Mouse (Mus musculus): Measurements from ENCODE around the gene Gxylt2.

The Gxylt2 gene

DNA sequence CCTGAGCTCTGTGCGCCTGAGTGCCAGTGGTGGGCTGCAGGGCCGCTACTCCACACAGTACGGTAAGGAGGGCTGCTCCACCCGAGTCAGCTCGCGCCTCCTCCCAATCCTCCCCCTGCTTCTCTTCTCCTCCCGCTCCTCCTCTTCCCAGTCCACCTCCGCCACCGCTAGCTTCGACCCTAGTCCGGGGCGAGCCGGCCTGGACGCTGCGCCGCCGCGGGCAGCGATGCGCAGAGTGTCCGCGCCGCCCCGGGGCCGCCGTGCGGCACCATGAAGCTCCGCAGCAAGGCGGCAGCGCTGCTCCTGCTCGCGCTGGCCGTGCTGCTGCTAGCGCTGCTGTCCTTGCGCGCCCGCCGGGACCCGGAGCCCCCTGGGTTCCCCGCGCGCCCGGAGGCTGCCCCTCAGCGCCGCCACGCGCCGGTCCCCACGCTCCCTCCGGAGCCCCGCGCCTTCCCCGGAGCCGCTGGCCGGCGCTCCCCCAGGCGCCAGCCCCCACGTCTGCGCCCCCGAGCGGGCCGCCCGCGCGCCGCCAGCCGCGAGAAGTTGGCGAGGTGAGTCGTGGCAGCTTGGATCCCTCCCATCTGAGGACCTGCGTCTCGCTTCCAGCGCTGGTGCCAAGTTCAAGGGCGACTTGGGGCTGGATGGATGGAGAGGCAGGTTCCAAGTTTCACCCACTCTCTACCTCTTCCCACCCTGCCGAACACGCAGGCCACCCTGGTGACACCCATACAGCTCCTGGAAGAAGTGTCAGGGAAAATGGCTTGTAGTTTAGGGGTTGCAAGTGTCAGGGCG, at the start of gene Gxylt2:
TSS of gene Gxylt2 (plus strand) at position 161 of the 792 bp plus-strand sequence.
- DNase-seq: peak; percentile 61

GRCm38 (mm10) chr6:100660395-100660794, 44.1 kb upstream of the Gxylt2 start:
- DNase-seq: peak; percentile 13

DNA sequence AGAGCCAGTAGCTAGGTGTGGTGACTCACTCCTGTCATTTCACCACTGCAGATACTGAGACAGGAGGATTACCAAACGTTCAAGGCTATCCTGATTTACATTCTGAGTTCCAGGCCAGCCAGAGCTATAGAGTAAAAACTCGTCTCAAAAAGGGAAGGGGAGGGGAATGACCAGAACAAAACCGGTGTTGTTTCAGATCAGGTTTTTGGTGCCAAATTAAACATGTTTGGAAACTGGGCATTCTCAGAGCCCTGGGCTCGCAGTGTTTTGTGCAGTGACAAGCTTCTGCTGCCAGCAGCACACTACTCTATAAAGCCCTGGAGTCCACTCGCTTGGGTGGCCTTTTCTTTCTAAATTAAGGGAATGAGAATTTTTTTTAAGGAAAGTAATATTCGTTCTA, 42.3 kb upstream of the Gxylt2 start:
- DNase-seq: no peak

DNA sequence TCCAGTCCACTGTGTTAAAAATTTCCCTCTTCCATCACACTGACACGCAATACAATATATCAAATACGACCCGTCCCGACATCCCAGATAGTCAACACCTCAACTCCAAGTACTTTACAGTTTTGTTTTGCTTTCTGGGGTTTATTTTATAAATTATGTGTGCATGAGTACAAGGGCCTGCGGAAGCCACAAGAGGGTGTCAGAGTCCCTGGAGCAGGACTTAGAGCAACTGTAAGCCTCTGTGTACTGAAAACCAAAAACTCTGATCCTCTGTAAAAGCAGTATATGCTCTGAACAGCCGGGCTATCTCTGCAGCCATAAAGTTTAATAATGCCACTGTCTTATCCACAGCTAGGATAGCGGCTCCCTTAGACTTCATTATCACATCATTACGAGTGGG, 36.9 kb upstream of the Gxylt2 start:
- DNase-seq: no peak

DNA sequence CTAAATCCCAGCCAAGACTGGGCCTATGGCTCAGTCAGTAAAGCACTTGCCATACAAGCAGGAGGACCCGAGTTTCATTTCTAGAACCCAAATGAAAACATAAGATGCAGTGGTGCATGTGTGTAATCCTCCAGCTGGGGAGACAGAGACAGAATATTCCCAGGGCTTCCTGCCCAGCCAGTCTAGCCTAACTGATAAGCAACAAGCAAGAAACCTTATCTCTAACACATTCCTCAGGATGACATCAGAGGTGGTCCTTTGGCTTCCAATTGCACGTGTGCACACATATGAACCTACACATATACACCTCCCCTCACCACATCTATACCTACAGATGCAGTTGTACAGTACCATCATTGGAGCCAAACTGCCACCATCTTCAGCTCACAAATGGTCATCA, 35.7 kb upstream of the Gxylt2 start:
- no peak for DNase-seq

- DNase-seq: peak; percentile 67
These were observed 34.1 kb upstream of the Gxylt2 start for GRCm38 (mm10) chr6:100670370-100670841.

DNA sequence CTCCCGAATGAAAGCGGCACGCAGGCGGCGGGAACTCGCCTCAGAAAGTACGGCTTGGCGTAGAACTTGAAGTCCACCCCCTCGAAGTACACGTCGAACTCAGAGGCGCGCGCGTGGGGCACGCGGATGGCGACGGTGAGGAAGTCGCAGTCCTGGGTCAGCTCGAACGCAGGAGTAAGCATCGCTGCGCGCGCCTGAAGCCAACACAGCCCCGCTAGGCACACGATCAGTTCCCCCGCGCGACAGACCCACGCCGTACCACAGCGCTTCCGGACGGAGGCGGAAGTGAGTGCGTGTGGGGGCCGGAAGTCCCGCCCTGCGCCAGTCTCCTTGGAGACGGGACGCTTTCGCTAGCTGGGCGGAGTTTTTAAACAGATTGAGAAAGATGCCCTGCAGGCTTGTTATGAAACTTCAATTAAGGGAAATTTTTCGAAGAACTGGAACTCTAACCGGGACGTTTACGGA, 33.6 kb upstream of the Gxylt2 start, which contains the start of gene Shq1:
TSS of gene Shq1 (minus strand) at position 278 of the 465 bp plus-strand sequence.
- DNase-seq: peak; percentile 91

GRCm38 (mm10) chr6:100671401-100671800, 33.1 kb upstream of the Gxylt2 start:
- DNase-seq: no peak

DNA sequence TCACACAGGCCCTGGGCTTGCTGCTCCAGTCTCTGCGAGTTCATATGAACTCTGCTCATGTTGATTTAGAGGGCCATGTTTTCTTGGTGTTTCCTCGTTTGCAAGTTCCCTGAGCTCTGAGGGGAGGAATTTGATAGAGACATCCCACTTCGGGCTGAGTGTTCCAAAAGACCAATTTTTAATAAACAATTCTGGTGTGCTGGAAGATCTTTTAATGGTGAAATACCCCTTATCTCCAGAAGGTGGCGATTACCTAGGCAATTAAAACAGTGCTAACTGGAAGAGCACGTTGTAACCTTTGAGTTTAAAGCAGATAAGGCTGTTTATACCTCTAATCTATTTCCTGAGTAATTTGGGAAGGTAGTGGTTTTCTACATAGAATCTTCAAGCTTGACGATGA, 29.6 kb upstream of the Gxylt2 start:
- peak; percentile 16 for DNase-seq

GRCm38 (mm10) chr6:100676461-100676860, 28.1 kb upstream of the Gxylt2 start:
- DNase-seq: no peak

- DNase-seq: no peak
These were observed 25.9 kb upstream of the Gxylt2 start for GRCm38 (mm10) chr6:100678636-100679035.

DNA sequence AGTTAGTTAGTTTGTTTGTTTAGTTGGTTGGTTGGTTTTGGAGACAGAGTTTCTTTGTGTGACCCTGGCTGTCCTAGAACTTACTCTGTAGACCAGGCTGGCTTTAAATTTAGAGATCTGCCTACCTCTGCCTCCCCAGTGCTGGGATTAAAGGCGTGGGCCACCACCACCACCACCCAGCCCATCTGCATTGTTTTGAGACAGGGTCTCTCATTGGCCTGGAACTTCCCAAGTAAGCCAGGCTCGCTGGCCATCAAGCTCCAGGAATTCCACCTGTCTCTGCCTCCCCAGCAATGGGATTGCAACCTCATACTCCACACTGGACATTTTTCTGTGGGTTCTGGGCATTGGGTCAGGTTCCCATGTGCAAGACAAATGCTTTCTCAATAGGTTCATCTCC, 18.2 kb upstream of the Gxylt2 start:
- no peak for DNase-seq

- DNase-seq: no peak
These were observed 4.5 kb upstream of the Gxylt2 start for GRCm38 (mm10) chr6:100699986-100700385.

DNA sequence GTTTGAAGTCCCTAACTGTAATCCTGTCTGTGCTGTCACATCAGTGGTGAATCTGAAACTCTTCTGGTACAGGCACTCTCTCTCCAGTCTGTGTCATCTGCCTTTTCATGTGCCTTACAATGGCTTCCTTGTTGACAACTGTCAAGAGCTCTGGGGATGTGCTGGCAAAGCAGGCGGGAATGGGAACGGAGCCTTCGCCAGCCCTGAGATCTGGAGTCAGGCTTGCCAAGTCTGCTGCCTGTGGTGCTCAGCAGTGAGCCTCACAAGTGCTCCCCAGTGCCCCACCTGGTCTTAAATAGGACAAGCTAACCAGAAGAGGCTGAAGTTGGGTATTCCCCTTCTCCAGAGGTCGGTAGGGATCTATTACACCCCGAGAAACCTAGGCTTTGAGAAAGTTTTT, 3.8 kb upstream of the Gxylt2 start:
- DNase-seq: no peak

DNA sequence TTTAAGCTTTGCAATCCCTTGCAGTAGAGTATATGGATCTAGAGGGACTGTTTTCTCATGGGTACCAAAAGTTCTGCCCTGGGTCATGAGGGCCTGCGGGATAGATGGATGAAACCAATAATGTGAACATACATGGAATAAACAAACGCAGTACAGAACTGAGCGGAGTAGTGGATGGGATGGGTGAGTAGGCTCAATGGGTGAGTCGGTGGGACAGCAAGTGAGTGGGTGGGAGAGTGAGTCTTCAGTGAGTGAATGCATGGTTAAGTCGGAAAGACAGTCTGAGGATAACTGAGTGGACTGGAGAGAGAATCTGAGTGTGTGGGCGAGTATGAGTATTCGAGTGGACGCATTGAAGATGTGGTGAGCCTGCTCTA, 349 bp upstream of the Gxylt2 start:
- no peak for DNase-seq

DNA sequence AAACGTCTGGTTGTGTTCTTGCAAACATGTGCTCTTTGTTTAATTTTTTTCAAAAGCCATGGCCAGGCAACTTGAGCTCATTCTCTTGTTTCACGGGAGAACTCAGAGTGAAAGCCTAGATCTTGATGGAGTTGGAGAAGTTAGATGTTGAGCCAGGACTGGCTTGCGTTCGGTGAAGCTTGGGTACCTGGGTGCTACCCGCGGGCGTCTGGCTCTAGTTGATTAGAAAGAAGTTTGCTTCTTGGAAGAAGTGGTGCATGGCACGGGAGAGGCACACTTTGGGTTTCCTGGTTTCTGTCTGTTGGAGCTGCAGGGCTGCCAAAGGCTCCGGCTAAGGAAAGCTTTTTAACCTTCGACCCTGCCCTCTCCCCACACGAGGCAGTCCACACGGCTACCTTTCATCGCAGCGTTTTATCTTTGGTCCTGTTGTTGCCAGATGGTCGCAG, 855 bp downstream of the Gxylt2 start:
- DNase-seq: peak; percentile 10

DNA sequence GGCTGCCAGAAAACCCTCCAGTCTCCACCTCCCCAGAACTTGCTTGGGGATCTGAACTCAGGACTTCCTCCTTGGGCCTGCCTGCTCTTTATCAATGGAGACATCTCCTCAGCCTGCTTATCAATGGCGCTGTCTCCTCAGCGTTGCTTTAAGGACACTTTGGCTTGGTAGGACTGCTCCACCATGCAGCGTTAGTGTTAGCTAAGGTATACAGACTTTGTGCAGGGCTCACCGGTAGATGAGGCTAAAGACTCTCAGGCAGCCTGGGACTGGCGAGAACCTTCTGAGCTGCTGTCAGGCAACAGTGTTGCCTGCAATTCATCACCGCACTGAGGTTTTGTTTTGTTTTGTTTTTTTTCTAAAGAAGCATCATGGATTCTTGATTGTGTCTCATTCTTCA, 2.3 kb downstream of the Gxylt2 start:
- no peak for DNase-seq

DNA sequence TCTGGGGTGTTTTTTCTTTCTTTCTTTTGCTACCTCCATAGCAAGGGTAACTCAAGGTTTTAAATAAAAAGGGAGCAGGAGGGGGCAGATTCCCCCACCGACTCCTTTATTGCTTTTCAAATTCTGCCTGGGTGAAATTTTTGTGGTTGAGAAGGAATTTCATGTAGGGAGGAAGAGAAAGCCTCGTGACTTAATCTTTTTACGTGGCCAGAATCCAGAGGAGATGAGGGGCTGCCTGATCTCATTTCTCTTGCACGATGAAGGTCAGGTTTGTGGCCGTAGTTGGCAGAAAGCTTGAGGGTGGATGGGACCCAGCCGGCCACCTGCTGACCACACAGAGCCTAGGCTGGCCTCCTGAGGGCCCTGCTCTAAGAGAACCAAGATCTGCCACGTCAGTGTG, 3.0 kb downstream of the Gxylt2 start:
- peak; percentile 25 for DNase-seq

- DNase-seq: no peak
These were observed 3.7 kb downstream of the Gxylt2 start for GRCm38 (mm10) chr6:100708248-100708647.

DNA sequence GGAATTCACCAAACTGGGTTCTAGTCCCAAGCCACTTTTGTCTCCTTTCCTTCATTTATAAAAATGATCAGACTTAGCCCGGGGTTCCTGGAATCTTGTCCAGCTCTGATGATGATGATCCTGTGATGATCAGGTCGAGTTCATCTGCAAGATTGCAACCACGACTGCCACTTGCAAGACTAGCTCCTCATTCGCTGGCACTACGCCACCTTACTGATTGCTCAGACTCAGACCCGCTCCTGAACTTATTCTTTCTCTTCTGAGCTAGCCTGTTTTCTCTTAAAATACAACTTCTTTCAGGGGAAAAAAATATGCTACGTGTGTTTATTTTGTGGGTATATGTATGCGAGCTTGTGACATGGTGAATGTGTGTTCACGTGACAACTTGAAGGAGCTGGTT, 4.5 kb downstream of the Gxylt2 start:
- DNase-seq: no peak

DNA sequence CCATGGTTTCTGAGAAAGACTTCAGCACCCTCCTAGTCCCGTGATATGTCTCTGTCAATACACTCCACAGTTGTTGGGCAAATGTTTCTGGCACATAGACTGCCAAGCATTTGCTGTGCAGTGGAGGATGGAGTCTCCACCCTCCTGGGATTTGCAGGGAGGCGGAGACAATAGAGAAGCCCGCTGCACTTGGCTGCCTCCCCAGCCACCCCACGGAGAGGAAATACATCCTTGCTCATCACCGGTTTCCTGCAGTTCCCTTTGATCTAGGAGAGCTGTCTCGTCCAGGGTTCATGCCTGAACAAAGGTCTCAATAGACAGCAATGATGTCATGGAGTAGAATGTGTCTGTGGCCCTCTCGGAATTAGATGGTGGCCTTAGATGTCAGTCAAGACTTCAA, 4.9 kb downstream of the Gxylt2 start:
- DNase-seq: peak; percentile 86

DNA sequence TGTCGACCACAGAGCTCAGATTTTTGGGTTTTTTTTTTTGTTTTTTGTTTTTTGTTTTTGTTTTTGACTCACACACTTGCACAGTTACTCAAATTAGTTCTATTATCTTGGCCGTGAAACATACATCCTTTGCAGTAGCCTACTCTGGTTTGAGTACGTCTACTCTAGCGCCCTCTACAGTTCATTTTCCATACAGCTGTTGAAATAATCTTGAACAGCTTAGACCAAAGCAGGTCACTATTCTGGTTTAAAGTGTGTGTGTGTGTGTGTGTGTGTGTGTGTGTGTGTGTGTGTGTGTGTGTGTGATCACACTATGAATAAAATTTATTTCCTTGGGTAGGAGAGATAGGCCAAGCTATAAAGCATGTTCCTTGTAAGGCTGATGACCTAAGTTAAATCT, 5.6 kb downstream of the Gxylt2 start:
- DNase-seq: no peak

DNA sequence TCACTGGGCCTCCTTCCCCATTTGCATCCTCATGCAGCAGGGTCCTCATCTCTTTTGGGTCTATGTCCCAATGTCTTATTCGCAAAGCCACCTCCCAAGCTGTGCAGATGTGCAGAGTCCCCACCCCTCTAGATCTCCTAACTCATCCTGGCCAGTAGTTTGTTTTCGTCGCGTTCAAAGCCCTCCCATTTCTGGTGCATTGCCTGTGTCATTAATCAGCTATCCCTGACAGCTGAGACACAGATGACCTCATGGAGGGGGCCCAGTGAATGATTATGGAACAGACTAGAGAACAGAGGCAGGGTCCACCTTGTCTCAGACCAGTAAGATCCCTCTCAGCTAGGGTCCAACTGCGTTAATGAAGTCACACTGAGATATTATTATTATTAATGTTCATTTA, 6.3 kb downstream of the Gxylt2 start:
- no peak for DNase-seq

GRCm38 (mm10) chr6:100715296-100715828, 10.8 kb downstream of the Gxylt2 start:
- DNase-seq: no peak
